Mouse (Mus musculus): ENCODE data around the gene Hist2h2be. TPM values are rescaled to one million over a fixed set of nuclear protein-coding genes. Genes with fewer than 3 reads are reported as not detected.
"Not testable (repeated sequence)": the region's sequence is repeated elsewhere in the genome, so short reads cannot be mapped to it uniquely, and the experiment has no call there.

Gene Hist2h2be
- polyA plus RNA-seq, 1 experiment from 2014 or later = 5.9 TPM

DNA sequence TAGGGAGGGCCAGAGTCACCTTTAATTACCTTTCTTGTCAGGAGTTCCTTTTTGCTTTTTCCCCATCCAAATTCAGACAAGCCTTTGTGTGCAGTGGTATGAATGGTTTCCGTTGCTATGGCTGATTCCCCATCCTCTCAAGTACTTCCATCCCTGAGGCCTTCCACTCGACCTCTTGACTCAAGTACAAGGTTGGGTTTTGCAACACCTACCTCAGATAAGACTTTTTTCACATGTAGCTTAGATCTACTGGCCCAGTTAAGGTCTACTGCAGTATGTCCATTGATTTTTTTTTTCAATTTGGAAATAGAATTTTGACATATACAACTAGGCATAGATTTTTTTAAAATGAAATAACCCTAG lies 10.8 kb downstream of the Hist2h2be start:
- H3K9ac ChIP-seq = no peak overlapping the region
- ATAC-seq (ENCODE audit: insufficient read depth) (no peak), DNase-seq (no peak)
- H3K4me1 ChIP-seq (ENCODE audit: insufficient read depth) = 0 out of 2 replicates have a peak, but pooled peaks cover 3% of the 10 kb centered on the region
- H3K9me3 ChIP-seq (ENCODE audit: low read depth, low read length) = no peaks in the 10 kb centered on the region
- H3K36me3 ChIP-seq (ENCODE audit: insufficient read depth) = no peaks in the 10 kb centered on the region
- H3K27me3 ChIP-seq (ENCODE audit: insufficient read depth, low read length) = no peaks in the 10 kb centered on the region
- H3K27ac ChIP-seq (ENCODE audit: low read depth) = no peak overlapping the region
- WGBS = 36% methylated on average over 2 of the region's 2 CpGs
- H3K4me2 ChIP-seq = no peak overlapping the region
- H3K4me3 ChIP-seq (ENCODE audit: low read depth, low read length) = no peak overlapping the region
- TF ChIP-seq CTCF (IDR thresholded peaks at IDR 0.05; ENCODE audit: low read depth) = no peak

DNA sequence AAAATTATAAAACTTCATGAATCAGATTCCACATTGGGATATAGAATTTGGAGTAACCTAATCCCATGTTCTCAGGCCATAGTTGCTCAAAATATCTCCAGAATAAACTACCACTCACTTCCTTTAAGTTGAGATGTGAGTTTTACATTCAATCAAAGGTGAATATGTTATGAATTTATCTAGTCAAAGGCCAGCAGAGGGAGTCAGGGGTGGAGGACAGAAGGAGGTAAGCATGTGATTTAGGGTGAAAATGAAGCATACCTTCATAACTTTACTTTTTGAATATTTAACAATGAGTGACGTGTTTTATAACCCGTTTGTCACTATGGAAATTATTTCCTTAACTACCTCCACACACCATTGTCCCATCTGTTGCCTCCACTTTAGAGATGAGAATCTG lies 14.0 kb downstream of the Hist2h2be start:
- H3K9ac ChIP-seq = no peak overlapping the region
- TF ChIP-seq CTCF (IDR thresholded peaks at IDR 0.05; ENCODE audit: low read depth) = no peak
- DNase-seq = no peak
- 0 out of 2 replicates have a peak, but pooled peaks cover 2% of the 10 kb centered on the region for H3K4me1 ChIP-seq (ENCODE audit: insufficient read depth)
- no peak overlapping the region for H3K4me3 ChIP-seq (ENCODE audit: low read depth, low read length)
- no peak overlapping the region for H3K4me2 ChIP-seq
- H3K27ac ChIP-seq (ENCODE audit: low read depth) = no peak overlapping the region
- 94% methylated on average over 2 of the region's 2 CpGs for WGBS
- no peak for ATAC-seq (ENCODE audit: insufficient read depth)
- no peaks in the 10 kb centered on the region for H3K36me3 ChIP-seq (ENCODE audit: insufficient read depth)
- no peaks in the 10 kb centered on the region for H3K27me3 ChIP-seq (ENCODE audit: insufficient read depth, low read length)
- no peaks in the 10 kb centered on the region for H3K9me3 ChIP-seq (ENCODE audit: low read depth, low read length)

DNA sequence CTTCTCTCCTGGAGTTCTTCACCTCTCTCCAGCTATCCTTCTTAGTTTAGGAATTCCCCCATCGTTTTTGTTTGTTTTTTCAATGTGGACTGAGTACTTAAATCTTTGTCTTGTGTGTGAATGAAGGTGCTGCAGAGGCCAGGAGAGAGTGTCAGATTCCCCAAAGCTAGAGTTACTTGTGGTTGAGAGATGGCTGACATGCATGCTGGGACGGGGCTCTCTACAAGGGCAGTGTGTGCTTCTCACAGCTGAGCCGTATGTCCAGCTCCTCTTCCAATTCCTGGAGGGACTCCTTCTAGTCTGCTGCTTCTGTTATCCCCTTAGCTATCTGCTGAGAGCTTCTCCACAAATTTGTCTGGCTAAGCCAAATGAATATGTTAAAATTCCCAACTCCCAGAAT lies 14.9 kb downstream of the Hist2h2be start:
- no peak overlapping the region for H3K4me2 ChIP-seq
- no peak for TF ChIP-seq CTCF (IDR thresholded peaks at IDR 0.05; ENCODE audit: low read depth)
- no peaks in the 10 kb centered on the region for H3K36me3 ChIP-seq (ENCODE audit: insufficient read depth)
- 0 out of 2 replicates have a peak, but pooled peaks cover 2% of the 10 kb centered on the region for H3K4me1 ChIP-seq (ENCODE audit: insufficient read depth)
- no peak for ATAC-seq (ENCODE audit: insufficient read depth)
- H3K27me3 ChIP-seq (ENCODE audit: insufficient read depth, low read length) = no peaks in the 10 kb centered on the region
- no peak for DNase-seq
- H3K27ac ChIP-seq (ENCODE audit: low read depth) = no peak overlapping the region
- no peak overlapping the region for H3K9ac ChIP-seq
- H3K9me3 ChIP-seq (ENCODE audit: low read depth, low read length) = no peaks in the 10 kb centered on the region
- 21% methylated on average over 3 of the region's 3 CpGs for WGBS
- H3K4me3 ChIP-seq (ENCODE audit: low read depth, low read length) = no peak overlapping the region

DNA sequence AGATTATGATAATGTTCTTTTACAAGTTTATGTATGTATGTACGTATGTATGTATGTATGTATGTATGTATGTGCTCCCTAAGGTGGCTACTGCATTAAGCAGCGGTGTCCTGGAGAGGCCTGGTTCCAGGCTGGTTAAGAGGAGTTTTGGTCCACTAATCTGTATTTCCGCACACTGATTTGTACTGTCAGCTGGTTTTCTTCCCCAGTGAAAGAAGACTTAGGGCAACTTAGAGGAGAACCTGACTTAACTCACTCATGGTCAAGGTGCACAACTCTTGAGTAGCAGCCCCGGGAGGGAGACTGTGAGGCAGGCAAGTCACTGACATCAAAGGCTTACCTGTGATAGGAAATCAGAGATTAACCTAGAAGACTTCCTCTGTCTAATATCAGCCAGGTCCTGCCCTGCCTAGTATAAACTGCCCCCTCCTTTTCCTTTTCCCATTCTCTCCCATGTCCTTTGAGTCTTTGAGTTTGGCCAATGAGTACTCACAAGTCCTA lies 16.0 kb downstream of the Hist2h2be start:
- no peaks in the 10 kb centered on the region for H3K27me3 ChIP-seq (ENCODE audit: insufficient read depth, low read length)
- ATAC-seq (ENCODE audit: insufficient read depth) = no peak
- peak; percentile 30 for DNase-seq

DNA sequence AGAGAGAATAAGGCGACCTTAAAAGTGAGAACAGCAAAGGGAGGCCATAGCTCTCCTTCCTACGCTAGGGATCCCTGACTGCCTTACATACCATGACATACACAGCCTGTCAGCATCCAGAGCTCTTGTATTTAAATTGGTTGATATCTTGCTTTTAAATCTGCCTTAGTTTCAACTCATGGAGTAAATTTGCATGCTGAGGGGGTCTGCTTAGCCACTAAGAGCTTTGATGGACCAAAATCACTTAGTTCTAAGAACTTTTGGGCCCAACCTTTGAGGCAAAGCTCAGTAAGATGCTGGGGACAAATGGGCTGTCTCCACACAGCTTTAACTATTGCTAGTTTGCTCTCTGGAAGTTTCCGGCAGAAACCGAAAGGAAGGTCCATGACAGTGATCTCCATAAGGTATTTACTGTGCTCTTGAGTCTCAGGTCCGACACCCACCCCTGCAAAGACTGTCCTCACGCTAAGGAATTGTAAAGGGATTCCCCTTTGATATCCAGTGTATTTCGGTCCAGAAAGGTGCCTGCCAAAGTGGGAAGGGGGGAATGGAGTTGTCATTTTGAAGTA lies 16.5 kb downstream of the Hist2h2be start:
- Histone ChIP-seq H3K9me3 (ENCODE audit: low read depth, low read length) (no peaks in the 10 kb centered on the region), H3K9ac (peak overlapping the region; percentile 71), H3K27me3 (ENCODE audit: insufficient read depth, low read length) (no peaks in the 10 kb centered on the region), H3K4me1 (ENCODE audit: insufficient read depth) (0 out of 2 replicates have a peak, but pooled peaks cover 2% of the 10 kb centered on the region), H3K36me3 (ENCODE audit: insufficient read depth) (no peaks in the 10 kb centered on the region), H3K4me2 (peak overlapping the region; percentile 89), H3K4me3 (ENCODE audit: low read depth, low read length) (peak overlapping the region; percentile 45), H3K27ac (ENCODE audit: low read depth) (peak overlapping the region; percentile 88)
- WGBS = 14% methylated on average over 7 of the region's 7 CpGs
- DNase-seq = peak; percentile 60
- no peak for TF ChIP-seq CTCF (IDR thresholded peaks at IDR 0.05; ENCODE audit: low read depth)
- ATAC-seq (ENCODE audit: insufficient read depth) = no peak

More for the DNA sequence above, 16.0 kb downstream of the Hist2h2be start:
- WGBS = 72% methylated on average over 4 of the region's 4 CpGs
- Histone ChIP-seq H3K36me3 (ENCODE audit: insufficient read depth) (no peaks in the 10 kb centered on the region), H3K4me2 (peak overlapping the region; percentile 89), H3K27ac (ENCODE audit: low read depth) (peak overlapping the region; percentile 88), H3K4me3 (ENCODE audit: low read depth, low read length) (peak overlapping the region; percentile 45), H3K9me3 (ENCODE audit: low read depth, low read length) (no peaks in the 10 kb centered on the region), H3K9ac (peak overlapping the region; percentile 71), H3K4me1 (ENCODE audit: insufficient read depth) (0 out of 2 replicates have a peak, but pooled peaks cover 2% of the 10 kb centered on the region)
- no peak for TF ChIP-seq CTCF (IDR thresholded peaks at IDR 0.05; ENCODE audit: low read depth)

DNA sequence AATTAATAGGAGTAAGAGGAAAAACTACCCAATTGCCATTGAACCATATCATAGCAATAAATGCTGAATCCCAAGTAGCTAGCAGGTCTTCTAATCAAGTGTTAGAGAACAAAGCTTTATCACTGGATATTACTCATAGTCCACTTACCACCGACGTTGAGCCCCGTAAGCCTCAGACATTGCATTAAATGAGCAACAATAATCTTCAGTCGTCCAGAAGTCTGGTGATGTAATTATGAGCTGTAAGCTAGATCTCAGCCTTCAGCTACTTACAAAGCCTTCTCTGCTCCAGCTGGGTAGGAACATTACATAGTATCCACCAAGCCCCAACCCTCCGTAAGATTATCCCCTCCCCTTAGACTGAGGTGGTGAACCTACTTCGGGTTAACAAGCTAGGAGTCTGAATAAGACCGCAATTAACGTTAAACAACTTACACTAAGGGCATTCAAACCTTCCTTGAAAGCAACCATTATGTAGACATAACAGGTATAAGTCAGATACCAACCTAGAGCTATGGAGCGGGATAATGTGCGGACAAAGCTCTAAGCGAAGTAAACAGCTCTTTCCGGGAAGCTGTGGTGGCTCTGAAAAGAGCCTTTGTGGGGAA lies 17.1 kb downstream of the Hist2h2be start:
- H3K27me3 ChIP-seq (ENCODE audit: insufficient read depth, low read length) = no peaks in the 10 kb centered on the region
- under 1% methylated on average over 12 of the region's 12 CpGs for WGBS
- ATAC-seq (ENCODE audit: insufficient read depth) (no peak), DNase-seq (peak; percentile 66)
- H3K36me3 ChIP-seq (ENCODE audit: insufficient read depth) = no peaks in the 10 kb centered on the region
- H3K4me2 ChIP-seq = peak overlapping the region; percentile 89
- H3K27ac ChIP-seq (ENCODE audit: low read depth) = peak overlapping the region; percentile 88
- H3K4me3 ChIP-seq (ENCODE audit: low read depth, low read length) = peak overlapping the region; percentile 45
- peak overlapping the region; percentile 71 for H3K9ac ChIP-seq
- no peak for TF ChIP-seq CTCF (IDR thresholded peaks at IDR 0.05; ENCODE audit: low read depth)
- no peaks in the 10 kb centered on the region for H3K9me3 ChIP-seq (ENCODE audit: low read depth, low read length)
- H3K4me1 ChIP-seq (ENCODE audit: insufficient read depth) = 0 out of 2 replicates have a peak, but pooled peaks cover 2% of the 10 kb centered on the region

DNA sequence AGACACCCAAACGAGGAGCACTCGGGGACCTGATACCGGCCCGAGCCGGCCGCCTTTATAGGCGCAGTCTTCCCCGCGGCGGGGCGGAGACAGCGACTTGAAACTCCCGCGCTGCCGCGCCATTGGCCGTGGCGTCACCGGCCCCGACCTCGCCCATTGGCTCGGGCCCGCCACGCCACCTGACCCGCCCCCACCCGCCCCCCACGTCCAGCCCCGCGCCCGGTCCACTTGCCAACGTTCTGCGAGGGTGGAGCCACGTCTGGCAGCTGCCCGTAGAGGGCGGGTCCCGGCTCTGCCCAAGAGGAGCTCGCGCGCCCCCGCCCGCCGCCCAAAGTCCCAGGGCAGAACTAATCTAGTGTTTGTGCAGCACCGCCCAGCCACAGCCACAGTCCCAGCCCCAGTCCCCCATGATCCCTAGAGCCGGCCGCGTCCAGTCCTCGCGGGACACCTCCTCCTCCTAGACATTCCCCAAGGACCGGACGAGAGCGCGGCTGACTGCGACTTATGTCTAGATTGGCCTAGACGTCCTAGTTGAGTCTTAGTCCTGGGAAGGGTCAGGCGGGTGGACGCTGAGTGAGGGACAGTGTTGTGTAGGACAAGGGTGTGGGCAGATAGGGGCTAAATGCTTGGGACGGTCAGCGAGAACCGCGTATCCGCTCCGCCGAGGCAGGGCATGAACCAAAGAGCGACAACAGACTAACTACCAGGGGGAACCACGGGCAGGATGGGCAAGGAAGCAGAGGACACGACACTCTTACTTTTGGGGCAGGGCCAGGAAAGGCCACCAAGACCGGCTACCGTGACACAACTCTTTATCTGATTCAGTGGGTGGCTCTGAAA lies 18.3 kb downstream of the Hist2h2be start, which contains the start of gene Hist2h3c2:
Hist2h3c2 (minus strand) TSS at position 174 of the 840 bp plus-strand sequence.
- not testable (repeated sequence) for H3K27me3 ChIP-seq (ENCODE audit: insufficient read depth, low read length); H3K4me1 ChIP-seq (ENCODE audit: insufficient read depth); DNase-seq; H3K9me3 ChIP-seq (ENCODE audit: low read depth, low read length); H3K36me3 ChIP-seq (ENCODE audit: insufficient read depth)
- Histone ChIP-seq H3K4me2 (peak within 1 kb of the TSS; percentile 89), H3K4me3 (ENCODE audit: low read depth, low read length) (peak within 1 kb of the TSS; percentile 45), H3K9ac (peak within 1 kb of the TSS; percentile 71), H3K27ac (ENCODE audit: low read depth) (peak within 1 kb of the TSS; percentile 88)
- under 1% methylated on average over 20 of the region's 68 CpGs for WGBS
- ATAC-seq (ENCODE audit: insufficient read depth) = peak; percentile 92

DNA sequence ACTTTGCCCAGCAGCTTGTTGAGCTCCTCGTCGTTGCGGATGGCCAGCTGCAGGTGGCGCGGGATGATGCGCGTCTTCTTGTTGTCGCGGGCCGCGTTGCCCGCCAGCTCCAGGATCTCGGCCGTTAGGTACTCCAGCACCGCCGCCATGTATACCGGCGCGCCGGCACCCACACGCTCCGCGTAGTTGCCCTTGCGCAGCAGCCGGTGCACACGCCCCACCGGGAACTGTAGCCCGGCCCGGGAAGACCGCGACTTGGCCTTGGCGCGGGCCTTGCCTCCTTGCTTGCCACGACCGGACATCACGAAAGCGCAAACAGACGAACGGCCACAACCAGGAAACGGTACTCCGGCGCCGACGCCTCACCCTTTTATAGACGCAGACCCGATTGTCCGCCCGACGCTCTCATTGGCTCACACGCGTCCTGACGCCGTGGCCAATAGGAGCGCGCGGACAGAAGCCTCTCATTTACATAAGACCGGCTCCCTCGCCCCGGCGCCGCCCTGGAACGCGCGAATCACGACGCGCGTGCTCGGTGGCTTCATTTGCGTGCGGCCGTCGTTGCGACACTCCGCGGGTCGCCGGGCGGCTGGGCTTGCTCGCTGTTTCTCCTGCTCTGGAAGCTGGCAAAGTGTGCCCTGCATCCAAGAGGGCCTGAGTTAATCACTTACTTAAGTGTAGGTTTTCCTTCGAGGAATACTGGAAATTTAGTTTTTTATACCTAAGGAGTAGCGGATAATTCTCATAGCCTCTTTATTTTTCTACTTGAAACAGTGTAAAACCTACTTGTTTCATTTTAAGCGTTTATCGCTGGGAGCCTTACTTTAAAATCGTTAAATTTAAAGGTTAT lies 19.3 kb downstream of the Hist2h2be start, which contains the start of gene Hist2h2aa2:
Hist2h2aa2 (minus strand) TSS at position 328 of the 850 bp plus-strand sequence.
- H3K4me3 ChIP-seq (ENCODE audit: low read depth, low read length) = peak within 1 kb of the TSS; percentile 29; the same call in 1 of the 2 replicates
- peak within 1 kb of the TSS; percentile 54 for H3K4me2 ChIP-seq
- peak within 1 kb of the TSS; percentile 94 for H3K27ac ChIP-seq (ENCODE audit: low read depth)
- ATAC-seq (ENCODE audit: insufficient read depth) (peak; percentile 75), DNase-seq (peak; percentile 84)
- WGBS = 4% methylated on average over 28 of the region's 85 CpGs
- H3K27me3 ChIP-seq (ENCODE audit: insufficient read depth, low read length); H3K36me3 ChIP-seq (ENCODE audit: insufficient read depth); H3K9me3 ChIP-seq (ENCODE audit: low read depth, low read length); H3K4me1 ChIP-seq (ENCODE audit: insufficient read depth): not testable (repeated sequence)
- peak within 1 kb of the TSS; percentile 47 for H3K9ac ChIP-seq

Data from lung, embryonic 14.5 days (tissue).